Mouse (Mus musculus) adrenal gland (tissue): Measurements from ENCODE around the gene Zc3h6.

Source experiments
- microRNA-seq, 2 experiments: library from miRNA; unstranded; fragments of <30 nt; microRNA quantifications; one replicate each; pipeline ENCODE4; 2019

Gene Zc3h6

Small RNA genes lying within 50 kb of the gene (microRNA-seq; reads per million reads assigned to microRNA genes)
- gene Gm22859, result 0 reads per million in 2 experiments
